Mouse (Mus musculus) limb, embryonic 10.5 days (tissue): ENCODE data around the gene Kcnab3. TPM values are rescaled to one million over a fixed set of nuclear protein-coding genes. Genes with fewer than 3 reads are reported as not detected.

Source experiments
- DNase-seq: peaks from one replicate; pipeline ENCODE4 v3.0.0-alpha.2; 2017; ENCODE audit warnings: low spot score
- H3K27ac ChIP-seq: fragments of 300-500 bp; sonication (generic); 2 replicates; pipeline ENCODE4 v1.5.1; 2016; ENCODE audit warnings: mild to moderate bottlenecking
- H3K27me3 ChIP-seq: fragments of 300-500 bp; sonication (generic); 2 replicates; pipeline ENCODE4 v1.6.1; 2016; ENCODE audit warnings: low read depth, mild to moderate bottlenecking; ENCODE audit not compliant: poor library complexity, severe bottlenecking
- H3K36me3 ChIP-seq: fragments of 300-500 bp; sonication (generic); 2 replicates; pipeline ENCODE4 v1.6.1; 2016; ENCODE audit warnings: mild to moderate bottlenecking, moderate library complexity
- H3K4me1 ChIP-seq: fragments of 300-500 bp; sonication (generic); 2 replicates; pipeline ENCODE4 v1.6.1; 2016
- H3K4me3 ChIP-seq: fragments of 300-500 bp; sonication (generic); 2 replicates; pipeline ENCODE4 v1.5.1; 2016; ENCODE audit warnings: mild to moderate bottlenecking, moderate library complexity
- H3K9me3 ChIP-seq: fragments of 300-500 bp; sonication (generic); replicated peaks from 2 replicates; pipeline ENCODE4 v1.6.1; 2016; ENCODE audit warnings: mild to moderate bottlenecking
- WGBS: fragments of 180-500 bp; shearing (Covaris S2); methylation state at CpG from one replicate; pipeline ENCODE4 v1.1.7; 2016; 5-methylcytosine and 5-hydroxymethylcytosine counted together
- polyA plus RNA-seq: library from polyadenylated mRNA; unstranded; fragments of >200 nt; fragmentation: Nextera tagmentation; extraction: Ambion mirVana; gene quantifications from 2 replicates; pipeline ENCODE4 v1.2.1, GENCODE M21; 2016

The Kcnab3 gene
- polyA plus RNA-seq, 1 experiment from 2014 or later, result 1.4 TPM

DNA sequence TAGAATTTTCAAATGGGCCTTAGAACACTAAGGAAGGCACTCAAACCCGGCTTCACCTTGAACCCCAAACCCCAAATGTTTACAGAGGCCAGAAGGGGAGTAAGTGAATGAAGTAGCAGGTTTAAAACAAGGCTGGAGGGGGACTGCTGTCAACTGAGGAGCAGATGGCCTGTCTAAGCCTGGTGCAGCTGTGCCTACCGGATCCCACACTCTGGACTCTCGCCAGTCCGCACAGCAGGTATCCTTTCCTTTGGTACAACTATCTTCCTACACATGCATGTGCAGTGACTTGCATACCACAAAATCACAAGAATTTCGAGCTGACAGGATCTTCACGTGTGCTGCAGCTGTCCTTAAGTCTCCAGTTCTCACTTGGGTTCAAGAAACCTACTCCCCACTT lies 4.0 kb upstream of the Kcnab3 start:
- Histone ChIP-seq H3K9me3 (no peaks in the 10 kb centered on the region), H3K4me1 (peaks cover 43% of the 10 kb centered on the region), H3K4me3 (peak overlapping the region; percentile 72), H3K27ac (peak overlapping the region; percentile 94; the same call in 1 of the 2 replicates), H3K36me3 (peaks cover 42% of the 10 kb centered on the region), H3K27me3 (peaks cover 9% of the 10 kb centered on the region)
- DNase-seq, result no peak
- WGBS, result 87% methylated on average over 6 of the region's 6 CpGs

DNA sequence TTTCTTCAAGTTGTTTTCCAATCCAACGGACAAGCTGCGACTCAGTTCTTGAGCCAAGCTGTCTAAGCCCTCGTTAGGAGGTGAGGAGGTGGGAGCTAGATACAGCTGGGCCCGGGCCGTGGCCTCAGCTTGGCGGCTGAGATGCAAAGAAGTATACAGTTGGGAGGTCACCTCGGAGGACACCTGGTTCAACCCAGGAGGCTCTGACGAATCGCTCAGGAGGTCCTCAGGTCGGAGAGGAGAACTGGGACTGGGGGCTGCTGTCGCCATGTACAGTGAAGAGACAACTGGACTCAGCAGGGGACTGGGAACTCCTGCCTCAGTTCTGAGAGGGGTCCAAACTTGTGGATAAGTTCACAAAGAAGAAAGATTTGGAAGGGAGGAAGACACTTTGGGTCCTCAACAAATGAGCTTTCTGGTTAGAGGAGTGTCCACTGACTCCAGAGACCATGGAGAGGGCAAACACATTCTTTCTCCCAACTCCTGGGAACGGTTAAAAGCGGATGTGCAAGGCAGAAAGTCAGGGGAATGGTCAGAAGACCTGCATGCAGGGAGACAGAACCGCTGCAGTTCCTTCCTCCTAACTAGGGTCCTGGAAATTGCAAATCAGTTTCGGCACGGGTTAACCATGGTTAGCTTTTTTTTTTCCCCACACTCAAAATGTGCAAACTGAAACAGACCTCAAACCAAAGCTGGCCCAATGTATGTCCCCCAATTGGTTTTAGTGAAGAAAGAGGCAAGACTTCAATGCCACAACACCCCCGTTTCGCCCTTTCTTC lies 3.2 kb upstream of the Kcnab3 start:
- Histone ChIP-seq H3K27ac (peak overlapping the region; percentile 94), H3K4me1 (peaks cover 48% of the 10 kb centered on the region), H3K4me3 (peak overlapping the region; percentile 72), H3K9me3 (no peaks in the 10 kb centered on the region), H3K27me3 (peaks cover 18% of the 10 kb centered on the region), H3K36me3 (peaks cover 33% of the 10 kb centered on the region)
- DNase-seq, result no peak
- 36% methylated on average over 18 of the region's 18 CpGs for WGBS

DNA sequence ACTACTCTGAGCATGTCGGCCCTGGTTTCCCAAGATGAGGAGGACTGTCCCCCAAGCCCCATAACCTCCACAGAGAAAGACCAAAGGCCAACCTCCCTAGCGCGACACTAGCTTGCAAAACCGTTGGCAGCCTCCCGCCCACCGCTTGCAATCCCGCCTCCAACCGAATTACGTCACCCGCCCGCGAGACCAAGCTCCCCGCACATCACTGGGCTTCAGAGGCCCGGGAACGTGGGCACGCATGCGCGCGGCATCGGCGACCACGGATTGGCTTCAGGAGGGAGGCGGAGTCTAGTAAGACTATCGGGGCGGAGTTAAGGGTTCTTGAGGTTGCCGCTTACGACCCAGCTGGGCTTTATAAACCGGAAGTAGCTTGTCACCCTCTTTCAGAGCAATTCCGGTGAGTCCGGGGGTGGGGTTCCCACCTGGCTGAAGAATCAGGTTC lies 2.4 kb upstream of the Kcnab3 start, which contains the start of the genes Cntrob and Trappc1:
TSS of gene Cntrob (minus strand) at position 109 of the 445 bp plus-strand sequence.
TSS of gene Trappc1 (plus strand) at position 314 of the 445 bp plus-strand sequence.
- H3K27ac ChIP-seq, result peak within 1 kb of the TSS; percentile 94
- peaks cover 26% of the 10 kb centered on the region for H3K27me3 ChIP-seq
- WGBS, result 0% methylated on average over 30 of the region's 30 CpGs
- peaks cover 25% of the 10 kb centered on the region for H3K36me3 ChIP-seq
- peak; percentile 98 for DNase-seq
- H3K9me3 ChIP-seq, result no peaks in the 10 kb centered on the region
- H3K4me1 ChIP-seq, result peaks cover 48% of the 10 kb centered on the region
- peak within 1 kb of the TSS; percentile 72 for H3K4me3 ChIP-seq

DNA sequence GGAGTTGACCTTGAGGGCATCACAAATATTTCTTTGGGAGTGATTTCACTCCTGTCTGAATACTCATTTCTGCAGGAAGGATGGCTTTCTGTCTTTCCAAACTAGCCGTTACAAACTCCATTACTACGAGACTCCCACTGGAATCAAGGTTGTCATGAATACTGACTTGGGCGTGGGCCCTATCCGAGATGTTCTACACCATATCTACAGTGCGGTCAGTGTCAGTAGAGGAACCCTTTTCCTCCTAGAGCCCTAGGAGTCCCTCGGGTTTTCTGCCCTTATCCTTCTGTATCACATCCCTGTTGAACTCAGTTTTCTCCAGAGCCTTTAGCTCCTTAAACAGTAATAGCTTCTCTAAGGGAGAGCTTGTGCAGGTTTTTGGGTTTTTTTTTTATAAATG lies 1.3 kb upstream of the Kcnab3 start:
- WGBS, result 81% methylated on average over 6 of the region's 6 CpGs
- no peak overlapping the region for H3K27ac ChIP-seq

DNA sequence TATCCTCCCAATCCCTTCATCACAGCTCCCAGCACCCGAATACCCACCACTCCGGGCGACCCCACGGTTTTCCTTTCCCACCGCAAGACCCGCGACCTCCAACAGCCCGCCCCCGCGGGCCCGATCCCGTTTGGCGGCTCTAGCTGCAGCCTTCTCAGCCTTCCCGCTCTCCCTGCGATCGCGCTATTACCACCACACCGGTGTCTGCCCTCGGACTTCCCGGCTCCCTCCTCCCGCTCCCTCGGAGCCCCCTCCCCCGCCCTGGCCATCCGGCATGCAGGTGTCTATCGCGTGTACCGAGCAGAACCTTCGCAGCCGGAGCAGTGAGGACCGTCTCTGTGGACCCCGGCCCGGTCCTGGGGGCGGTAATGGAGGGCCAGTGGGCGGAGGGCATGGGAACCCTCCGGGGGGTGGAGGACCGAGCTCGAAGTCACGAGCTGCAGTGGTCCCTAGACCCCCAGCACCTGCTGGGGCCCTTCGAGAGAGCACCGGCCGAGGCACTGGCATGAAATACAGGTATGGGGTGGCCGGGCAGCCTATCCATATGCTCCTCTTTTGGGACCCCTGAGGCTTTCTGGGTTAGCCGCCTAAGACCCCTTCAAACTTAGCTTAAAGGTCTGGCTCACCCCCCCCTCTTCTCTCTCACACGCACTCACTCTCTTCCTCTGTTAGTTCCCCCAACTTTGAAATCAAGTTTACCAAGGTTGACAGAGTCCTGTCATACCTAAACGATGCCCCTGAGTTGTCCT lies 524 bp downstream of the Kcnab3 start:
- Histone ChIP-seq H3K4me1 (peaks cover 55% of the 10 kb centered on the region), H3K4me3 (peak overlapping the region; percentile 64), H3K27me3 (peaks cover 52% of the 10 kb centered on the region), H3K9me3 (no peaks in the 10 kb centered on the region), H3K27ac (peak overlapping the region; percentile 78), H3K36me3 (no peaks in the 10 kb centered on the region)
- WGBS, result under 1% methylated on average over 45 of the region's 45 CpGs
- DNase-seq, result no peak

More for the DNA sequence above, 1.3 kb upstream of the Kcnab3 start:
- Histone ChIP-seq H3K4me3 (peak overlapping the region; percentile 72), H3K27me3 (peaks cover 37% of the 10 kb centered on the region), H3K4me1 (peaks cover 48% of the 10 kb centered on the region), H3K36me3 (peaks cover 14% of the 10 kb centered on the region), H3K9me3 (no peaks in the 10 kb centered on the region)
- no peak for DNase-seq

DNA sequence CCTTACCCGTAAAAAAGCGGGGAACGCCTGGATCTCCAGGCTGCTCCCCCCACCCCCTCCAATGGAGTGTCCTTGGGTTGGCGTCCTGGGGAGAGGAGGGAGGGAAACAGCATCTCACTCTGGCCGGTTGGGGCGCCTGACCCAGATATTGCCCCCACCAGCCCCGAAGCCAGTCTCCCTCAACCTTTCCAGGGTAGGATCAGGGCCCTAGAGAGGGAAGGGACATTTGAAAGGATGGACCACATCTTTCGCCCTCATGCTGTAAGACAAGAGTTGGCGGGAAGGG lies 1.0 kb downstream of the Kcnab3 start:
- Histone ChIP-seq H3K27me3 (peaks cover 52% of the 10 kb centered on the region), H3K4me1 (peaks cover 55% of the 10 kb centered on the region), H3K27ac (no peak overlapping the region), H3K9me3 (no peaks in the 10 kb centered on the region), H3K4me3 (peak overlapping the region; percentile 64), H3K36me3 (no peaks in the 10 kb centered on the region)
- DNase-seq, result no peak
- WGBS, result 9% methylated on average over 9 of the region's 9 CpGs

DNA sequence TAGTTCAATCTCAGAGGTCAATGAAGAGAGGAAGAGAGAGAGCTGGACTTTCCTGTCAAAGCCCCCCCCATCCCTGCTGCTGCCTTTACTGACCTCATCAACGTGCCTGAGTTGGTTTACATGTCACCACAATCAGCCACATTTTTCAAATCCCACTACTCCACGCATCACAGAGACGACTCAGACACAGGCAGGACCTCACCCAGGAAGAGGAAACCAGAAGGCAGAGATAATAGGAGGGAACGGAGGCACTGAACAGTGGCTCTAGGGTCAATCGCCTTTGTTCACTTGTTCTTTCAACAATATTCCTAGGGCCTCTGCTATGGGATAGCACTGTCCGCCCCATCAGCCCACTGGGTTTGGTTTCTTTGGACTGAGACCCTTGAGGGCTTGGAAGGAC lies 1.6 kb downstream of the Kcnab3 start:
- peaks cover 55% of the 10 kb centered on the region for H3K4me1 ChIP-seq
- H3K27me3 ChIP-seq, result peaks cover 52% of the 10 kb centered on the region
- H3K36me3 ChIP-seq, result no peaks in the 10 kb centered on the region
- no peaks in the 10 kb centered on the region for H3K9me3 ChIP-seq
- WGBS, result 59% methylated on average over 6 of the region's 6 CpGs
- no peak for DNase-seq
- H3K4me3 ChIP-seq, result 0 out of 2 replicates have a peak overlapping the region, but pooled peaks have one; percentile 1
- H3K27ac ChIP-seq, result no peak overlapping the region; the same call in 1 of the 2 replicates

DNA sequence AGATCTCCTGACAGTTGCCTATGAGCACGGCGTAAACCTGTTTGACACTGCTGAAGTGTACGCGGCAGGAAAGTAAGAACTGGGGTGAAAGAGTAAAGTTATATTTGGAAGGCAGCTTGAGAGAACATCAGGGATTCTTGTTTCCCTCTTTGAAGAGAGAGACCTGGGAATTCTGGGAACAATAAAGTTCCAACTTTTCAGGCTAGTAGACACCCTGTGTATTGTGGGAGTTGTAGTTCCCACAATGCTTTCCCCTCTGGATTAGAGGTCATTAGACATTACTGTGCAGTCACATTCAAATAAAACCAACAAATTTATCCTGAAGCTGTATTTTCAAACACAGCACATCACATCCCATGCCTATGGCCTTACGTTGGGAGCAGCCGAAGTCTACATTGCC lies 2.5 kb downstream of the Kcnab3 start:
- WGBS, result 94% methylated on average over 6 of the region's 6 CpGs
- Histone ChIP-seq H3K9me3 (no peaks in the 10 kb centered on the region), H3K27me3 (peaks cover 52% of the 10 kb centered on the region), H3K27ac (no peak overlapping the region), H3K36me3 (no peaks in the 10 kb centered on the region), H3K4me1 (peaks cover 58% of the 10 kb centered on the region), H3K4me3 (no peak overlapping the region)
- DNase-seq, result no peak

DNA sequence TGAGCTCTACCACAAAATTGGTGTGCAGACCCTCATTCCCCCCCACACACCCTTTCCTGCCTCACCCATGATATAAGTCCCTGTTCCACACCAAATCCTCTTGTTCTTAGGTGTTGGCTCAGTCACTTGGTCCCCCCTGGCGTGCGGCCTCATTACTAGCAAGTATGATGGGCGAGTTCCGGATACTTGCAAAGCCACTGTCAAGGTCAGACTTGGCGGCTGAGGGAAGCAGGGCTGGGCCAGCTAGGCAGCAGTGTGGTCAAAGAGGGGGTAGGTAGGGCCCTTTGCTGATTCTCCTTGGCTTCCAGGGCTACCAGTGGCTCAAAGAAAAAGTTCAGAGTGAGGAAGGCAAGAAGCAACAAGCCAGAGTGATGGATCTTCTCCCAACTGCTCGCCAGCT lies 5.1 kb downstream of the Kcnab3 start:
- H3K36me3 ChIP-seq, result no peaks in the 10 kb centered on the region
- H3K4me1 ChIP-seq, result peaks cover 53% of the 10 kb centered on the region
- H3K9me3 ChIP-seq, result no peaks in the 10 kb centered on the region
- H3K27ac ChIP-seq, result peak overlapping the region; percentile 90
- peaks cover 51% of the 10 kb centered on the region for H3K27me3 ChIP-seq
- H3K4me3 ChIP-seq, result peak overlapping the region; percentile 60; the same call in 1 of the 2 replicates
- 83% methylated on average over 6 of the region's 6 CpGs for WGBS
- DNase-seq, result no peak

DNA sequence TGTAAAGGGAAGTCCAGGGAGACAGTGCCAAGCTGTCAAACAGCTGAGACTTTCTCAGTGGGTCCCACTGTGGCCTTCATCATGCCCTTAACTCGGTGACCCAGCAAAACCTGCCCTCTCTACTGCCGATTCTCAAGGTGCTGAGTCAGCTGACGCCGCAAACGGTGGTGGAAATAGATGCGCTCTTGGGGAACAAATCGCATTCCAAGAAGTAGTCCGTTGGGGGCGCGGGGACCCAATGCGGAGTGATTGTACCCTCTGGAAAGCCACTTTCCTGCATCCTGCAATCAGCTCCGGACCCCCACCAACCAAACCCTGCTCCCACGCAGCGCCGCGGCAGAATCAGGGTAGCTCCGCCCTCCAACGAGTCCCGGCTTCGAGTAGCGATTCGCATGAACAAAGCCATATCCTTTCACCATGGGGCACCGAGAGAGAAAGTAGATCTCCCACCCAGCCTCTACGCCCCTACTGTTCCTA lies 5.9 kb downstream of the Kcnab3 start:
- H3K9me3 ChIP-seq, result no peaks in the 10 kb centered on the region

DNA sequence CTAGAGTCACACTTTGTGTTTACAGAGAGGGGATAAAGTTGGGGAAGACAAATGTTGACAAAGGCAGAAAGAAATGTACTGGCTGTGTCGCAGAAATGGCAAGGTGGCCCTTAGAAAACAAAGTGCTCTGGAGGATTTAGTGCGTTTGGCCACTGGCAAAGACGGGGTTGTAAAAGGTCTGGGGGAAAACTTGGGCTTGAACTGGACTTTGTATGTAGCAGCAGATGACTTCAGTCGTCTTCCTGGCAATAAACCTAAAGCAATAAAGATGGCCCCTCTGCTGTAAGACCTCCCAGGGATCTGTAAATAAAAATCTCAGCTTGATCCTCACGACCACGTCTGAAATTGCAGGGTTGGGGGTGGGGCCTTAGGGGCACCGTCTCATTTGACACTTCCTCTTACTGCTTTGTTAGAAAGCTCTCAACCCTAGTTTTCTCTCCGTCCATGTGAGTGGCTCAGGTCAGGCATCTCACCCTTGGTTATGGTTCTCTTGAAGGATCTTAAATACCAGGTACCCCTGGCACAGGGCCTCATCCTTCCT lies 6.7 kb downstream of the Kcnab3 start:
- H3K27ac ChIP-seq, result peak overlapping the region; percentile 90
- peak; percentile 40 for DNase-seq
- peak overlapping the region; percentile 60 for H3K4me3 ChIP-seq
- peaks cover 39% of the 10 kb centered on the region for H3K4me1 ChIP-seq
- 14% methylated on average over 8 of the region's 8 CpGs for WGBS
- H3K27me3 ChIP-seq, result peaks cover 34% of the 10 kb centered on the region
- H3K9me3 ChIP-seq, result no peaks in the 10 kb centered on the region
- H3K36me3 ChIP-seq, result no peaks in the 10 kb centered on the region

More for the DNA sequence above, 5.9 kb downstream of the Kcnab3 start:
- 2% methylated on average over 24 of the region's 24 CpGs for WGBS
- Histone ChIP-seq H3K4me3 (peak overlapping the region; percentile 60), H3K36me3 (no peaks in the 10 kb centered on the region), H3K4me1 (peaks cover 45% of the 10 kb centered on the region), H3K27ac (peak overlapping the region; percentile 90), H3K27me3 (peaks cover 43% of the 10 kb centered on the region)
- DNase-seq, result peak; percentile 86

DNA sequence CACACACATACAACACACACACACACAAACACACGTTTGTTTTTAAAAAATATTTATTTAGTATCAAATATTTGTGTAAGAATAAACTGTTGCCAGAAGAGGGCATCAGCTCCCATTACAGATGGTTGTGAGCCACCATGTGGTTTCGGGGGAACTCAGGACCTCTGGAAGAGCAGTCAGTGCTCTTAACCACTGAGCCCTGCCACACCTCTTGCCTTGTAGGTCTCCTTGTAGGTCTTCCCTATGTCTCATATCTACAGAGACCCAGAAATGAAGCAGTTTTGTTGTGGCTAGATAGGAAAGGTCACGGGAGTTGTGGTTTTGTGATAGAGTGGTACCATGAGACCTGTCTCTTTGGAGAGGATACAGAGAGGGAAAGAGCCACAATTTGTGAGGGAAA lies 7.9 kb downstream of the Kcnab3 start:
- Histone ChIP-seq H3K27ac (peak overlapping the region; percentile 90; the same call in 1 of the 2 replicates), H3K4me3 (no peak overlapping the region), H3K27me3 (peaks cover 29% of the 10 kb centered on the region), H3K4me1 (peaks cover 39% of the 10 kb centered on the region), H3K9me3 (no peaks in the 10 kb centered on the region), H3K36me3 (no peaks in the 10 kb centered on the region)
- WGBS, result 68% methylated on average over 3 of the region's 3 CpGs
- no peak for DNase-seq
